Mouse (Mus musculus) embryonic facial prominence, embryonic 13.5 days (tissue): Measurements from ENCODE around the gene Olfr575. TPM values are rescaled to one million over a fixed set of nuclear protein-coding genes. Genes with fewer than 3 reads are reported as not detected.

Source experiments
- ATAC-seq: fragments of 200-750 bp; cut with Nextera tagmentation; 2 replicates; pipeline ENCODE4 v1.8.0; 2017; ENCODE audit warnings: low read depth; ENCODE audit not compliant: insufficient number of reproducible peaks, insufficient read depth, low FRiP score, low TSS enrichment
- H3K27ac ChIP-seq: fragments of 300-500 bp; sonication (generic); 2 replicates; pipeline ENCODE4 v1.5.1; 2015; ENCODE audit warnings: moderate library complexity, mild to moderate bottlenecking, inconsistent platforms
- H3K27me3 ChIP-seq: fragments of 300-500 bp; sonication (generic); 2 replicates; pipeline ENCODE4 v1.6.1; 2015; ENCODE audit warnings: mild to moderate bottlenecking, inconsistent platforms
- H3K36me3 ChIP-seq: fragments of 300-500 bp; sonication (generic); 2 replicates; pipeline ENCODE4 v1.6.1; 2015; ENCODE audit warnings: mild to moderate bottlenecking, inconsistent platforms
- H3K4me1 ChIP-seq: fragments of 300-500 bp; sonication (generic); 2 replicates; pipeline ENCODE4 v1.6.1; 2015; ENCODE audit warnings: inconsistent platforms
- H3K4me2 ChIP-seq: fragments of 300-500 bp; sonication (generic); 2 replicates; pipeline ENCODE4 v1.6.1; 2015; ENCODE audit warnings: moderate library complexity, mild to moderate bottlenecking, inconsistent platforms
- H3K4me3 ChIP-seq: fragments of 300-500 bp; sonication (generic); 2 replicates; pipeline ENCODE4 v1.5.1; 2015; ENCODE audit warnings: mild to moderate bottlenecking, inconsistent platforms
- H3K9ac ChIP-seq: fragments of 300-500 bp; sonication (generic); 2 replicates; pipeline ENCODE4 v1.6.1; 2015; ENCODE audit warnings: mild to moderate bottlenecking, inconsistent platforms
- H3K9me3 ChIP-seq: fragments of 300-500 bp; sonication (generic); 2 replicates; pipeline ENCODE4 v1.6.1; 2016; ENCODE audit warnings: inconsistent platforms
- WGBS: fragments of 180-500 bp; shearing (Covaris S2); methylation state at CpG from one replicate; pipeline ENCODE4 v1.1.7; 2015; ENCODE audit warnings: mixed read lengths; 5-methylcytosine and 5-hydroxymethylcytosine counted together
- polyA plus RNA-seq: library from polyadenylated mRNA; unstranded; fragments of >200 nt; fragmentation: Nextera tagmentation; extraction: Ambion mirVana; gene quantifications from 2 replicates; pipeline ENCODE4 v1.2.1, GENCODE M21; 2015

Gene Olfr575
- polyA plus RNA-seq, result not detected in 2 replicates

DNA sequence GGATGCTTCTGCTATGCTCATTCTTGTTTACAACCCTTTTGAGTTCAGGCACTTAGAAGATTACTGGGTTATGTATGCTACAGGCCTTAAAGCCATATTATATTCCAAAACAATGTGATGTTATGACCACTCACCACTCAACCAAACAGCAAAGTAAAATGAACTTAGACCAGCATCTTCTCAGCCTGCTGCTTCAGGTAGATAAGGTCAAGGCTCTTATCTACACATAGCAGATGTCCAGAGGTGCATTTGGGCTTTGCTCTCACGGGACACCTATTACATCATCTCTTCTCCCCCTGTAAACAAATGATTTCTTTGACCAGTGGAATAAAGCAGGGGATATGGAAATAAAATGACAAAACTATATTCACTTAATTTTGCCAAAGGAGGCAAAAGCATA, at the start of gene Olfr575:
Gene Olfr575, minus strand, starts transcription at position 183 of the 400 bp plus-strand sequence.
- Histone ChIP-seq H3K27me3 (no peaks in the 10 kb centered on the region), H3K9me3 (no peaks in the 10 kb centered on the region), H3K4me3 (no peak within 1 kb of the TSS), H3K4me2 (no peak within 1 kb of the TSS), H3K9ac (no peak within 1 kb of the TSS), H3K27ac (no peak within 1 kb of the TSS), H3K36me3 (no peaks in the 10 kb centered on the region), H3K4me1 (no peaks in the 10 kb centered on the region)
- no peak for ATAC-seq
- 57% methylated on average over 1 of the region's 1 CpGs for WGBS

DNA sequence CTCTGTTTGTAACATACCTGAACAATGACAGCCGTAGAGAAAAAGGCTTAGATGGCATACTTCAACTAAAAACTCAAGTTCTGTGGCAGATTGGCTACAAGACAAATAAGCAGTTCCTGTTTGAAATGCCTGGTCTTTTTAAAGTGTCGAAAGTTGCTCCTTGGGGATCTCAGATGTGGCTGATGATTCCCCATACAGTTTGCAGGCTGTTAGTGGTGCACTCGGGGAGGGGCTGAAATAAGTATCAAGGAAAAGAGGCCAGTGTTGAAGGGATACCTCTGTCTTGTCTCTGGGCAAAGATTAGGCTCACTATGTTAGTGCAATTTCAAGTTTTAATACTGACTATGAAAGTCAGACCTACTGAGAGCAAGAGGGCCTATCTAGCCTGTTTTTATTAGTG, 30.6 kb upstream of the Olfr575 start, which contains the start of gene Olfr578:
Gene Olfr578, minus strand, starts transcription at position 101 of the 400 bp plus-strand sequence.
- no peaks in the 10 kb centered on the region for H3K36me3 ChIP-seq
- no peak within 1 kb of the TSS for H3K4me3 ChIP-seq
- H3K4me1 ChIP-seq, result no peaks in the 10 kb centered on the region
- no peak within 1 kb of the TSS for H3K4me2 ChIP-seq
- ATAC-seq, result no peak
- WGBS, result 60% methylated on average over 3 of the region's 3 CpGs
- H3K27ac ChIP-seq, result no peak within 1 kb of the TSS
- no peaks in the 10 kb centered on the region for H3K27me3 ChIP-seq
- no peaks in the 10 kb centered on the region for H3K9me3 ChIP-seq
- H3K9ac ChIP-seq, result no peak within 1 kb of the TSS

DNA sequence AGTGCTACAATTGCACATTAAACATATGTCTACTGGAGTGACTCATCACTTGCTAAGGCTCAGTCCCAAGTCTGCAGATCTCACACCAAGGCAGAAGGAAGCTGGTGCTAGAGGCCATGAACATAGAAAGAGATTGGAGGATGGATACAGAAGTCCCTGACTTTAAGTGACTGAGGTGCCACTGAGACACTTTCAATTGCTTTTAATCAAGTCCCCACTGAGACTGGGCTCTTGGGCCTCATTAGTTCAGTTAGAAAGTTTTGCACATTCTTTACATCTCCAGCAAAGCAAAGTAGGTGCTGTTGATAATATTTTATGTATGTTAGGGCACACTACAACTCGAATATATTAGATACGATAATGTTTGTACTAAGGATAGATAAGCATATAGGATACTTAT, 17.3 kb upstream of the Olfr575 start, which contains the start of gene Olfr577:
Gene Olfr577, minus strand, starts transcription at position 101 of the 400 bp plus-strand sequence.
- 85% methylated on average over 2 of the region's 2 CpGs for WGBS
- no peak for ATAC-seq
- no peaks in the 10 kb centered on the region for H3K36me3 ChIP-seq

DNA sequence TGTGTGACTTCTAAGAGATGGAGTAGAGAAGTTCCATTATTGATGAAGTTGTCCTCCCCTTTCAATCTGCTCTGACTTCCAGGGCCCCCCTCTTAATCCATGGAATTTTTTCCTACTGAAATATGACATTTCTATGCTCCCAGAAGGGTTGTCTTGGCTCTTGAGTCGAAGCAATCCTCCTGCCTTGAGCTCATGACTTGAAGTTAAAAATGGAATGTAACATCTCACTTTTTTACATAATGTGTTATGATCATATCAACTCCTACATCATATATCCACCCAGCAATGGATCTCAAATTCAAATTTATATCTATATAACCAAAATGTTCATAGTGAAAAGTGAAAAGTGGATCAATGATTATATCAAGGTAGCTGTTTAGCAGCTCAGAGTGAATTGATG, 15.8 kb upstream of the Olfr575 start:
- ATAC-seq, result no peak
- Histone ChIP-seq H3K27me3 (no peaks in the 10 kb centered on the region), H3K4me1 (no peaks in the 10 kb centered on the region), H3K4me3 (no peak overlapping the region), H3K9ac (no peak overlapping the region), H3K36me3 (no peaks in the 10 kb centered on the region), H3K27ac (no peak overlapping the region), H3K9me3 (no peaks in the 10 kb centered on the region), H3K4me2 (no peak overlapping the region)
- WGBS, result 39% methylated on average over 1 of the region's 1 CpGs

More for the DNA sequence above, 17.3 kb upstream of the Olfr575 start, which contains the start of gene Olfr577:
- no peak within 1 kb of the TSS for H3K9ac ChIP-seq
- no peak within 1 kb of the TSS for H3K4me3 ChIP-seq
- H3K4me1 ChIP-seq, result no peaks in the 10 kb centered on the region
- H3K4me2 ChIP-seq, result no peak within 1 kb of the TSS
- H3K27me3 ChIP-seq, result no peaks in the 10 kb centered on the region
- no peaks in the 10 kb centered on the region for H3K9me3 ChIP-seq
- no peak within 1 kb of the TSS for H3K27ac ChIP-seq

DNA sequence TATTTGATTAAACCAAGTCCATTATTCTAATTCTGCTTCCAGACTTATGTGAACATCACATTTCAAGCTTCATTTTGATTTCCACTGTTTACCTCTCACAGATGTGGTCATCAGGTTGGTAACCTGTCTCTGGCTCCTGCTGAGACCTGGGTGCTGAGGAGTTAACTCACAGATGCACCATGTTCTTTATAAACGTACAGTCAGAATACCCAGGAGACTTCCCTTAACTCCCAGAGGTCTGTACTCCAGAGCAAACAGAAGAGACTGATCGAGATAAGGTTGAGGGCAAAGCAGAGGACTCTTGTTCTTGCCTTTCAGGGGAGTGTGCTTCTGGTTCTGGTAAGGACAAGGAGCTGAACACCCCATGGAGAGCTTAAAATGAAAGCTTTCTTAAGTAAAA, 3.8 kb upstream of the Olfr575 start, which contains the start of gene Olfr576:
Gene Olfr576, plus strand, starts transcription at position 301 of the 400 bp plus-strand sequence.
- H3K4me3 ChIP-seq, result no peak within 1 kb of the TSS
- H3K27ac ChIP-seq, result no peak within 1 kb of the TSS
- H3K9ac ChIP-seq, result no peak within 1 kb of the TSS
- WGBS, result 49% methylated on average over 2 of the region's 2 CpGs
- no peaks in the 10 kb centered on the region for H3K9me3 ChIP-seq
- H3K4me1 ChIP-seq, result no peaks in the 10 kb centered on the region
- no peaks in the 10 kb centered on the region for H3K27me3 ChIP-seq
- no peaks in the 10 kb centered on the region for H3K36me3 ChIP-seq
- no peak for ATAC-seq
- no peak within 1 kb of the TSS for H3K4me2 ChIP-seq

DNA sequence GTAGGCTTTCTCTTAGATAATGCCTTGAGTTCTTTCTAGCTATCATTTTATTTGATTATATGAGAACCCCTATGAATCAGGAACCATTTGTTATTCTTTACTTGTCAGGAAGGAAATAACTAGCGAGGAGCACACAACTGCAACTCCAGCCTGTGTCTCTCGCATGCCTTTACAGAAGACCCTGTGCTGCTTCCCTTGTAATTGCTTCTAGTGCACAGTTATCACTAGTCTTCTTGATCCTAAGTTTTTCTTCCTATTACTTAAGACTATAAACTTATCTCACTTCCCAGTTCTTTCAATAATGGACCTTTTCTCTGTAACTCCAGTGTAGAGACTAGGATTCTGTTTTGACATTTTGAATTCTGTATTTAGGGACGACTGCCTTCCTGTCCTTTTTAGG, 438 bp downstream of the Olfr575 start:
- H3K4me2 ChIP-seq, result no peak overlapping the region

DNA sequence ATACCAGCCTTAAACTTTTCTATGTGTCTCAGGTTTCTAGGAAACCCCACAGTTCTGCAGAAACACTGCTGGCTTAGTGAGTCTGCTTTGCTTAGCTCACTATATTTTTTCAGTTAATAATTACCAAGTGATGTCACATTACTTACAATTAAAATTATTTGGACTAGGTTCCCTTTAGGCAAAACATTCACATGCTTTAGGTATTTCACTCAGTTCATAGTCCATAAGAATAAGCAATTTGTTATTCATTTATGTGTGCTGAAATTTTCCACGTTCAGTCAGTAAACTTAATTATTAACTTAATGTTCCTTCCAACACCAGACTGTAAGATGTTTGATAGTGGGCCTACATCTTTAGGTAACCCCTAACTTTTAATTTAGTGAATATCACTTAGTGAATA, 7.8 kb downstream of the Olfr575 start:
- Histone ChIP-seq H3K36me3 (no peaks in the 10 kb centered on the region), H3K27ac (no peak overlapping the region), H3K27me3 (no peaks in the 10 kb centered on the region), H3K4me3 (no peak overlapping the region), H3K9ac (no peak overlapping the region), H3K4me2 (no peak overlapping the region), H3K4me1 (no peaks in the 10 kb centered on the region), H3K9me3 (no peaks in the 10 kb centered on the region)
- 64% methylated on average over 1 of the region's 1 CpGs for WGBS
- no peak for ATAC-seq

More for the DNA sequence above, 438 bp downstream of the Olfr575 start:
- 79% methylated on average over 3 of the region's 3 CpGs for whole genome bisulfite sequencing
- Histone ChIP-seq H3K9me3 (no peaks in the 10 kb centered on the region), H3K27ac (no peak overlapping the region), H3K36me3 (no peaks in the 10 kb centered on the region), H3K9ac (no peak overlapping the region), H3K4me3 (no peak overlapping the region), H3K27me3 (no peaks in the 10 kb centered on the region), H3K4me1 (no peaks in the 10 kb centered on the region)
- ATAC-seq, result no peak

DNA sequence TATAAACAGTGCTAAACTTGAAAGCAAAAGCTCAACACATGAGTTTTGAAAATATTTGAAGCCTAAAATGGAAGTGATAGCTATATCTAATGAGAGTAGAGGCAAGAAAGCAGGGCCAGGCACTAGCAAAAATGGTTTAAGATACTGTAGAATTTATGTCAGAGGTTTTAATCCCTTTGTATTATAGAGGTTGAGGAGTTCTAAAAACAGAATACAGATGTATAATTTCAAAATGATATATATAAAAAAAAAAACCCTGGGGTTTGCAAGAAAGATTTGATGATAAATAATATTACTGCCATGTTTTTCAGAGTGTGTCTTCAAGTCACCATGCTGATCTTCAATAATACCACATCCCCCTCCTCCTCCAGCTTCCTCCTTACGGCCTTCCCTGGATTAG, 10.4 kb downstream of the Olfr575 start, which contains the start of gene Olfr574:
Gene Olfr574, plus strand, starts transcription at position 301 of the 400 bp plus-strand sequence.
- Histone ChIP-seq H3K27ac (no peak within 1 kb of the TSS), H3K9me3 (no peaks in the 10 kb centered on the region), H3K36me3 (no peaks in the 10 kb centered on the region), H3K9ac (no peak within 1 kb of the TSS), H3K4me1 (no peaks in the 10 kb centered on the region), H3K4me3 (no peak within 1 kb of the TSS), H3K27me3 (no peaks in the 10 kb centered on the region), H3K4me2 (no peak within 1 kb of the TSS)
- WGBS, result 93% methylated on average over 1 of the region's 1 CpGs
- ATAC-seq, result no peak

DNA sequence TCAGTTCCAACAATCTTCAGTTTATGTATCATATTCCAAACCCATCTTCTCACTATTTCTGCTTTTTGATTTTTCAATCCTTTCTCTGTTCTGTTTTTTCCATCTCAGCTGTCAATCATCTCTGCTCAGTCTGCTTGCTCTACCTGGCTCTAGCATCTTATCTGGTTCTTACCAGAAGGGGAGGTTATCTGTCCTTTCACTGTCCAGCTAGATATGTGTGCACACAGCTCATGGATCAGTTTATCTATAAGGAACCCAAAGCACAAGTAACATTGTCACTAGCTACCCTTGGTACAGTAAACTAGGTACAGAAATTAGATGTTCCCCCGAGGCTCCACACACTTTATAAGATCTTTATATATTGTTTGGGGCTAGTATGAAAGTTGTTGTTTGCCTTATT, 15.2 kb downstream of the Olfr575 start:
- Histone ChIP-seq H3K4me3 (no peak overlapping the region), H3K4me1 (no peaks in the 10 kb centered on the region), H3K36me3 (no peaks in the 10 kb centered on the region), H3K9me3 (no peaks in the 10 kb centered on the region), H3K9ac (no peak overlapping the region), H3K27ac (no peak overlapping the region), H3K27me3 (no peaks in the 10 kb centered on the region), H3K4me2 (no peak overlapping the region)
- 80% methylated on average over 1 of the region's 1 CpGs for WGBS
- ATAC-seq, result no peak

DNA sequence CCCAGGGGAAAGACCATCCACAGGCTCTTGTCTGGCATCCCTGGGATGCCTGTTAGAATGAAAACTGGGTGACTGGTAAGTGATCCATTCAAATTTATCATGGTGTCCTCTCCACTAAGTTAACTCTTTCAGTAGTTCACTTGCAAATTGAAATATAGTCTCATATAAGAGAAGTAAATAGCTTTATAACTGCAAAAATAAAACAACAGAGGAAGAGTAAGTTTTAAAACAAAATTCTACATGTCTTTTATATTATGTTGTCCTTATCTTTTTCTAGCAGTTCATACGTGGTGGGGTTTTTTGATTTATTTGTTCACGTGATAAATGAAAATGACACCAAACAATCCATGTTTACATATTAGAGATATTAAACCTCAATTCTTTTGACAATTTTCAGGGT, 16.1 kb downstream of the Olfr575 start, which contains the start of gene Olfr573-ps1:
Gene Olfr573-ps1, minus strand, starts transcription at position 101 of the 400 bp plus-strand sequence.
- H3K36me3 ChIP-seq, result no peaks in the 10 kb centered on the region
- H3K4me3 ChIP-seq, result no peak within 1 kb of the TSS
- H3K4me2 ChIP-seq, result no peak within 1 kb of the TSS
- H3K9me3 ChIP-seq, result no peaks in the 10 kb centered on the region
- H3K4me1 ChIP-seq, result no peaks in the 10 kb centered on the region
- no peaks in the 10 kb centered on the region for H3K27me3 ChIP-seq
- H3K27ac ChIP-seq, result no peak within 1 kb of the TSS
- ATAC-seq, result no peak
- H3K9ac ChIP-seq, result no peak within 1 kb of the TSS
- WGBS, result 90% methylated on average over 2 of the region's 2 CpGs

DNA sequence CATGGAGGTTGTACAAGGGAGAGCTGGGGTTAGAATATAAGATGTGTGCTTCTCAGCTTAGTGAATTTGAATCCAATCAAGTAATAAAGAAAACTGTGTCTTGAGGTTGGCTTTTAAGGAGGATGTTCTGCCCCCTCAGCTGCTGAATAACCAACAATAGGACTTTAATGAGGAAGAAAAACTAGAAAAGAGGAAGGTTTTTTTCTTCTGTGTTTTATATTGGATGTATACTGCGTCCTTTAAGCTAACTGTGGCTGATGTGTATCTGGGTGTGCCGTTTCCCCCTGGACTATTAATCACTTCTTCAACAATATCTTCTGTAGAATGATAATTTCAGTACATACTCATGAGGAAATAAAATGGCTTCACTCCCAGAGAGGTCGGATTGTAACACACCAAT, 31.5 kb downstream of the Olfr575 start:
- WGBS, result 64% methylated on average over 3 of the region's 3 CpGs
- Histone ChIP-seq H3K4me3 (no peak overlapping the region), H3K9me3 (no peaks in the 10 kb centered on the region), H3K36me3 (no peaks in the 10 kb centered on the region), H3K27me3 (no peaks in the 10 kb centered on the region), H3K4me1 (no peaks in the 10 kb centered on the region), H3K9ac (no peak overlapping the region), H3K4me2 (no peak overlapping the region), H3K27ac (no peak overlapping the region)
- ATAC-seq, result no peak

DNA sequence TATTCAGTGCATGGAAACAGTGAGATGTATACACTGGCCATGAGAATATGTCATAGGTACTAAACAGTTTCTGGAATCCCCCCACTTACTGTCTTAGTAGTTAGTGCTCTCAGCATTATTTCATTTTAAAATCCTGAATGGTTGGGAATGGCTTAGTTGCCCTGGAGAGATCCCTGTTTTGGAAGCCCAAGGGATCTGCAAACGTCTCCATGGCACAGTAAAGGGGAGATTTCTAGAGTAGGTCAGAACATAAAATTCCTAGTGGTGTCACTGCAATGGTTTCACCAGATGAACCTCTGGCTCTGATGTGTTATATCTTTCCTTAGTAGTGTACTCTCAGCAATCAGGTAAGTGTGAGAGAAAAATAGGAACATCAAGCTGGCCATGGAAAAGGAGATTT, 34.5 kb downstream of the Olfr575 start, which contains the start of gene Olfr572:
Gene Olfr572, plus strand, starts transcription at position 301 of the 400 bp plus-strand sequence.
- no peak within 1 kb of the TSS for H3K27ac ChIP-seq
- ATAC-seq, result no peak
- H3K9me3 ChIP-seq, result no peaks in the 10 kb centered on the region
- no peak within 1 kb of the TSS for H3K4me2 ChIP-seq
- no peaks in the 10 kb centered on the region for H3K27me3 ChIP-seq
- no peak within 1 kb of the TSS for H3K9ac ChIP-seq
- WGBS, result 67% methylated on average over 1 of the region's 1 CpGs
- H3K36me3 ChIP-seq, result no peaks in the 10 kb centered on the region
- H3K4me1 ChIP-seq, result no peaks in the 10 kb centered on the region
- H3K4me3 ChIP-seq, result no peak within 1 kb of the TSS
